Mouse (Mus musculus): Measurements from ENCODE around the gene 9130213A22Rik. TPM values are rescaled to one million over a fixed set of nuclear protein-coding genes. Genes with fewer than 3 reads are reported as not detected.

The 9130213A22Rik gene
- polyA plus RNA-seq, 1 experiment from 2014 or later, result 0.43 TPM

GRCm38 (mm10) chr11:69125919-69126705, 3.7 kb upstream of the 9130213A22Rik start:
- peaks cover 10% of the 10 kb centered on the region; the same call in 1 of the 2 replicates for H3K4me1 ChIP-seq (ENCODE audit: control insufficient read depth, insufficient read depth, low read length)
- H3K9ac ChIP-seq (ENCODE audit: low read depth, low read length), result peak overlapping the region; percentile 56; the same call in 1 of the 2 replicates
- peak overlapping the region; percentile 52 for H3K4me3 ChIP-seq (ENCODE audit: low read length)
- H3K27me3 ChIP-seq (ENCODE audit: control insufficient read depth, insufficient read depth, low read length), result no peaks in the 10 kb centered on the region
- H3K36me3 ChIP-seq (ENCODE audit: control insufficient read depth, insufficient read depth, low read length), result no peaks in the 10 kb centered on the region
- peak overlapping the region; percentile 77 for H3K4me2 ChIP-seq (replicated peaks; ENCODE audit: low read depth, low read length)
- H3K27ac ChIP-seq (ENCODE audit: low read depth, low read length), result no peak overlapping the region
- H3K9me3 ChIP-seq (ENCODE audit: control insufficient read depth, low read length), result no peaks in the 10 kb centered on the region
- ATAC-seq (ENCODE audit: low FRiP score, low TSS enrichment), result no peak
- WGBS, result 11% methylated on average over 20 of the region's 20 CpGs

- Histone ChIP-seq H3K36me3 (ENCODE audit: control insufficient read depth, insufficient read depth, low read length) (no peaks in the 10 kb centered on the region), H3K4me2 (replicated peaks; ENCODE audit: low read depth, low read length) (peak within 1 kb of the TSS; percentile 77), H3K27ac (ENCODE audit: low read depth, low read length) (0 out of 2 replicates have a peak within 1 kb of the TSS, but pooled peaks have one; percentile 10), H3K9me3 (ENCODE audit: control insufficient read depth, low read length) (no peaks in the 10 kb centered on the region), H3K4me1 (ENCODE audit: control insufficient read depth, insufficient read depth, low read length) (peaks cover 14% of the 10 kb centered on the region; the same call in 1 of the 2 replicates), H3K4me3 (ENCODE audit: low read length) (peak within 1 kb of the TSS; percentile 52), H3K27me3 (ENCODE audit: control insufficient read depth, insufficient read depth, low read length) (no peaks in the 10 kb centered on the region), H3K9ac (ENCODE audit: low read depth, low read length) (peak within 1 kb of the TSS; percentile 56; the same call in 1 of the 2 replicates)
- no peak for ATAC-seq (ENCODE audit: low FRiP score, low TSS enrichment)
- WGBS, result 3% methylated on average over 3 of the region's 3 CpGs
These were observed 3.3 kb upstream of the 9130213A22Rik start, which contains the start of gene Aloxe3 for GRCm38 (mm10) chr11:69125852-69125918. Gene Aloxe3 (plus strand): TSS chr11:69125896.

- peak; percentile 32 for ATAC-seq (ENCODE audit: low FRiP score, low TSS enrichment)
- no peaks in the 10 kb centered on the region for H3K36me3 ChIP-seq (ENCODE audit: control insufficient read depth, insufficient read depth, low read length)
- H3K4me3 ChIP-seq (ENCODE audit: low read length), result peak overlapping the region; percentile 52
- peak overlapping the region; percentile 77 for H3K4me2 ChIP-seq (replicated peaks; ENCODE audit: low read depth, low read length)
- WGBS, result under 1% methylated on average over 24 of the region's 24 CpGs
- peaks cover 18% of the 10 kb centered on the region; the same call in 1 of the 2 replicates for H3K4me1 ChIP-seq (ENCODE audit: control insufficient read depth, insufficient read depth, low read length)
- H3K9me3 ChIP-seq (ENCODE audit: control insufficient read depth, low read length), result no peaks in the 10 kb centered on the region
- peak overlapping the region; percentile 56; the same call in 1 of the 2 replicates for H3K9ac ChIP-seq (ENCODE audit: low read depth, low read length)
- H3K27ac ChIP-seq (ENCODE audit: low read depth, low read length), result 0 out of 2 replicates have a peak overlapping the region, but pooled peaks have one; percentile 10
- H3K27me3 ChIP-seq (ENCODE audit: control insufficient read depth, insufficient read depth, low read length), result no peaks in the 10 kb centered on the region
These were observed 2.9 kb upstream of the 9130213A22Rik start for GRCm38 (mm10) chr11:69125041-69125851.

GRCm38 (mm10) chr11:69124498-69124847, 2.1 kb upstream of the 9130213A22Rik start:
- Histone ChIP-seq H3K9me3 (ENCODE audit: control insufficient read depth, low read length) (no peaks in the 10 kb centered on the region), H3K36me3 (ENCODE audit: control insufficient read depth, insufficient read depth, low read length) (no peaks in the 10 kb centered on the region), H3K27ac (ENCODE audit: low read depth, low read length) (no peak overlapping the region), H3K4me1 (ENCODE audit: control insufficient read depth, insufficient read depth, low read length) (peaks cover 26% of the 10 kb centered on the region; the same call in 1 of the 2 replicates), H3K4me2 (replicated peaks; ENCODE audit: low read depth, low read length) (peak overlapping the region; percentile 95), H3K4me3 (ENCODE audit: low read length) (peak overlapping the region; percentile 80), H3K27me3 (ENCODE audit: control insufficient read depth, insufficient read depth, low read length) (no peaks in the 10 kb centered on the region), H3K9ac (ENCODE audit: low read depth, low read length) (no peak overlapping the region)
- under 1% methylated on average over 3 of the region's 3 CpGs for WGBS
- peak; percentile 10; the same call in 1 of the 2 replicates for ATAC-seq (ENCODE audit: low FRiP score, low TSS enrichment)

- Histone ChIP-seq H3K27ac (ENCODE audit: low read depth, low read length) (0 out of 2 replicates have a peak overlapping the region, but pooled peaks have one; percentile 62), H3K36me3 (ENCODE audit: control insufficient read depth, insufficient read depth, low read length) (no peaks in the 10 kb centered on the region), H3K4me1 (ENCODE audit: control insufficient read depth, insufficient read depth, low read length) (peaks cover 30% of the 10 kb centered on the region; the same call in 1 of the 2 replicates), H3K9me3 (ENCODE audit: control insufficient read depth, low read length) (no peaks in the 10 kb centered on the region), H3K4me3 (ENCODE audit: low read length) (peak overlapping the region; percentile 80), H3K4me2 (replicated peaks; ENCODE audit: low read depth, low read length) (peak overlapping the region; percentile 95), H3K9ac (ENCODE audit: low read depth, low read length) (peak overlapping the region; percentile 51; the same call in 1 of the 2 replicates), H3K27me3 (ENCODE audit: control insufficient read depth, insufficient read depth, low read length) (no peaks in the 10 kb centered on the region)
- ATAC-seq (ENCODE audit: low FRiP score, low TSS enrichment), result peak; percentile 58
- under 1% methylated on average over 31 of the region's 31 CpGs for WGBS
These were observed 1.5 kb upstream of the 9130213A22Rik start for GRCm38 (mm10) chr11:69123693-69124497.

GRCm38 (mm10) chr11:69123056-69123692, 785 bp upstream of the 9130213A22Rik start:
- Histone ChIP-seq H3K4me2 (replicated peaks; ENCODE audit: low read depth, low read length) (peak overlapping the region; percentile 95), H3K4me1 (ENCODE audit: control insufficient read depth, insufficient read depth, low read length) (peaks cover 30% of the 10 kb centered on the region; the same call in 1 of the 2 replicates), H3K27me3 (ENCODE audit: control insufficient read depth, insufficient read depth, low read length) (no peaks in the 10 kb centered on the region), H3K9ac (ENCODE audit: low read depth, low read length) (peak overlapping the region; percentile 62), H3K36me3 (ENCODE audit: control insufficient read depth, insufficient read depth, low read length) (no peaks in the 10 kb centered on the region), H3K9me3 (ENCODE audit: control insufficient read depth, low read length) (no peaks in the 10 kb centered on the region), H3K27ac (ENCODE audit: low read depth, low read length) (peak overlapping the region; percentile 78), H3K4me3 (ENCODE audit: low read length) (peak overlapping the region; percentile 80)
- ATAC-seq (ENCODE audit: low FRiP score, low TSS enrichment), result peak; percentile 5; the same call in 1 of the 2 replicates
- WGBS, result under 1% methylated on average over 29 of the region's 29 CpGs

GRCm38 (mm10) chr11:69121741-69122335, 551 bp downstream of the 9130213A22Rik start:
- no peaks in the 10 kb centered on the region for H3K9me3 ChIP-seq (ENCODE audit: control insufficient read depth, low read length)
- 1% methylated on average over 28 of the region's 32 CpGs for WGBS
- no peaks in the 10 kb centered on the region for H3K27me3 ChIP-seq (ENCODE audit: control insufficient read depth, insufficient read depth, low read length)
- H3K27ac ChIP-seq (ENCODE audit: low read depth, low read length), result peak overlapping the region; percentile 78; the same call in 1 of the 2 replicates
- peak overlapping the region; percentile 62 for H3K9ac ChIP-seq (ENCODE audit: low read depth, low read length)
- peak overlapping the region; percentile 80 for H3K4me3 ChIP-seq (ENCODE audit: low read length)
- peak overlapping the region; percentile 95 for H3K4me2 ChIP-seq (replicated peaks; ENCODE audit: low read depth, low read length)
- peaks cover 30% of the 10 kb centered on the region; the same call in 1 of the 2 replicates for H3K4me1 ChIP-seq (ENCODE audit: control insufficient read depth, insufficient read depth, low read length)
- no peaks in the 10 kb centered on the region for H3K36me3 ChIP-seq (ENCODE audit: control insufficient read depth, insufficient read depth, low read length)
- no peak for ATAC-seq (ENCODE audit: low FRiP score, low TSS enrichment)

Measured in kidney, embryonic 14.5 days (tissue).